Mouse (Mus musculus) spleen, adult 2 months (tissue): ENCODE results near the gene Arhgap10.

Source experiments
- CTCF ChIP-seq: fragments of 200-500 bp; IDR thresholded peaks from 2 replicates; pipeline ENCODE4 v1.5.1; 2011; ENCODE audit warnings: mild to moderate bottlenecking, inconsistent platforms; ENCODE audit not compliant: insufficient read depth, insufficient read length, insufficient replicate concordance; ENCODE audit errors: extremely low read depth
- POLR2A ChIP-seq: fragments of 200-500 bp; IDR thresholded peaks from 2 replicates; pipeline ENCODE4 v1.6.1; 2011; ENCODE audit warnings: low read depth, low read length, inconsistent platforms

DNA sequence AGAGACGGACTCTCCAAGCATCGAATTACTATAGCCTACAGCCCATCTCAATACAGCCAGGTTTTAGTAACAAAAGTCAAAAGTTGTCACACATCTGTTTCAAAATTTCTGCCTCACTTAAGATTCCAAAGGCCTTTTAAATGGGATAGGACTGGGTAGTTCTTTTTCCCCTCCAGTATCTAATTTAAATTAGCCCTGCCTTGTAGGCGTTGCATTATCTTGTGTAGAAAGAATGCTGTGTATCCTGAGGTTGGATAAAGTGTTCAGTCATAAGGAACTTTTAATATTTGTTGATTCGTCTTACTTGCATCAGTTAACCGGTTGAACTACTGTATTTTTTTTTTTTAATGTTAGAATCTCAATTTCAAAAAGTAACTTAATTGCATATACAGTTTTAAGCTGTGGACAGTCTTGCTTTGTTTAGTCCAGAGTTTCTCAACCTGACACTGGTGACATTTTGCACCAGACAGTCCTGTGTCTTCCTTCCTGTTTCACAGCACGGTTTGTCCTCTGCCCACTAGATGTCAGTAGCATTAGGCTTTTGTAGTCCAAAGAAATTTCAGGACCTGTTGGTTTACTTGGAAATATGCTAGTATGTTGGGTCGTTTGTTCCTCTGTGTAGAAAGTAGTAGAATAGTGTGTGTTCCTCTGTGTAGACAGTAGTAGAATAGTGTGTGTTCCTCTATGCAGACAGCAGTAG lies 32.3 kb upstream of the Arhgap10 start:
- peak; percentile 6; the same call in 1 of the 2 replicates for TF ChIP-seq CTCF
- no peak for TF ChIP-seq POLR2A
